Mouse (Mus musculus): Measurements from ENCODE around the gene Tmem116. TPM values are rescaled to one million over a fixed set of nuclear protein-coding genes. Genes with fewer than 3 reads are reported as not detected.
"Not testable (repeated sequence)": the region's sequence is repeated elsewhere in the genome, so short reads cannot be mapped to it uniquely, and the experiment has no call there.

The Tmem116 gene
- polyA plus RNA-seq, 1 experiment from 2014 or later = 2.0 TPM

DNA sequence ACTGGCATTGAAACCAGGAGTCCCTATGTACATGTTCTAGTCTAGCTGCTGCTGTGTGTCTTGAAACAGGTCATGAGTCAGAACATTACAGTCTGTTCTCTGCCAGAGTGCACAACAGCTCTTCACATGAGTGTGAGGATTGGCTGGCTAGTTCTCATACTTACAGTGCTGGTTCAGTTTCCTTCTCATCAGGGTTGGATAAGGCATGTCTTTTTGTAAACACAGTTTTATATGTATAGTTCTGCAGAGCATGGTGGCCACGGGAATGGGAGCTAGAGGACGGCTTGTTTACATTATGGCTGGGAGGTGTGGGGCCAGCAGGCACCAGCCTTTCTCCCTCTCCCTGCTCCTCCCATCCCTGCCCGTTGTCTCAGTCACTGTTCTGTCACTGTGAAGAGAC lies 17.9 kb downstream of the Tmem116 start:
- Histone ChIP-seq H3K9me3 (no peaks in the 10 kb centered on the region), H3K4me1 (replicated peaks) (no peaks in the 10 kb centered on the region), H3K9ac (no peak overlapping the region), H3K36me3 (no peaks in the 10 kb centered on the region), H3K27ac (replicated peaks) (no peak overlapping the region), H3K27me3 (no peaks in the 10 kb centered on the region), H3K4me3 (no peak overlapping the region), H3K4me2 (no peak overlapping the region)
- ATAC-seq (ENCODE audit: low FRiP score, low read depth) = no peak
- WGBS = 47% methylated on average over 3 of the region's 3 CpGs

DNA sequence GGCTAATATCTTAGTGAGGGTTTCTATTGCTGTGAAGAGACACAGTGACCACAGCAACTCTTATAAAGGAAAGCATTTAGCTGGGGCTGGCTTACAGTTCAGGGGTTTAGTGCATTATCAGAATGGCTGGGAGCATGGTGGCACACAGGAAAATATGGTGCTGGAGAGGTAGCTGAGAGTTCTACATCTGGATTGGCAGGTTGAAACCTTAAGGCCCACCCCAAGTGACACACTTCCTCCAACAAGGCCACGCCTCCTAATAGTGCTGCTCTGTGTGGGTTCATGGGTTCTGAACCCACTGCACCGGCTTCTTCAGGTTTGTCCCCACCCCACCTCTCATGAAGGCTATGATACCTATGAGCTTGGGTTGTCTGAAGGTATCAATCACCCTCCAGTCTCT lies 20.7 kb downstream of the Tmem116 start:
- Histone ChIP-seq H3K36me3 (no peaks in the 10 kb centered on the region), H3K27ac (replicated peaks) (no peak overlapping the region), H3K9ac (no peak overlapping the region), H3K9me3 (no peaks in the 10 kb centered on the region), H3K4me3 (no peak overlapping the region), H3K27me3 (no peaks in the 10 kb centered on the region), H3K4me1 (replicated peaks) (no peaks in the 10 kb centered on the region), H3K4me2 (no peak overlapping the region)
- WGBS = 94% methylated on average over 2 of the region's 2 CpGs
- no peak for ATAC-seq (ENCODE audit: low FRiP score, low read depth)

GRCm38 (mm10) chr5:121474610-121475009 lies 22.9 kb downstream of the Tmem116 start:
- no peak overlapping the region for H3K4me2 ChIP-seq
- no peaks in the 10 kb centered on the region for H3K36me3 ChIP-seq
- ATAC-seq (ENCODE audit: low FRiP score, low read depth) = no peak
- H3K27me3 ChIP-seq = no peaks in the 10 kb centered on the region
- H3K4me1 ChIP-seq (replicated peaks) = no peaks in the 10 kb centered on the region
- no peak overlapping the region for H3K27ac ChIP-seq (replicated peaks)
- 85% methylated on average over 7 of the region's 7 CpGs for WGBS
- H3K4me3 ChIP-seq = no peak overlapping the region
- H3K9me3 ChIP-seq = no peaks in the 10 kb centered on the region
- H3K9ac ChIP-seq = no peak overlapping the region

DNA sequence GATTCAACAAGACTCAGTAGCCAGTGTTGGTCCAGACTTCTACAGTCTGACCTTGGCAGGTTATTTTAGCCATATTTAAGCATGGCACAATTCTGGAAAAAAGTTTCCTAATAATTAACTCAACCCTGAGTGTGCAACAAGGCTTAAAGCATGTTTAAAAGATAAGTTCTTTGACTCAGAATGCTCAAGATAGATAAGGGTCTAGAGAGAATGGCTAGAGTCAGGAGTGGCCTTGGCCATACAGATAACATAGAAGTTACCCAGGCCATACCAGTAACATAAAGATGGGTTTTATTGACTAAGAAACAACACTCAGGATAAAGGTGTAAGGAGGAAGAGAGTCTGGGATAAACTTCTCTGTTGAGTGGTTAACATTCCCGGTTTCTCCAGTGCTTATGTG lies 24.3 kb downstream of the Tmem116 start:
- ATAC-seq (ENCODE audit: low FRiP score, low read depth) = no peak
- WGBS = 91% methylated on average over 1 of the region's 1 CpGs
- Histone ChIP-seq H3K27ac (replicated peaks) (no peak overlapping the region), H3K4me3 (no peak overlapping the region), H3K9ac (no peak overlapping the region), H3K36me3 (no peaks in the 10 kb centered on the region), H3K27me3 (no peaks in the 10 kb centered on the region), H3K4me1 (replicated peaks) (no peaks in the 10 kb centered on the region), H3K4me2 (no peak overlapping the region), H3K9me3 (no peaks in the 10 kb centered on the region)

- no peak overlapping the region for H3K4me3 ChIP-seq
- H3K9me3 ChIP-seq = no peaks in the 10 kb centered on the region
- H3K36me3 ChIP-seq = no peaks in the 10 kb centered on the region
- H3K27ac ChIP-seq (replicated peaks) = no peak overlapping the region
- no peak overlapping the region for H3K9ac ChIP-seq
- no peaks in the 10 kb centered on the region for H3K27me3 ChIP-seq
- no peak for ATAC-seq (ENCODE audit: low FRiP score, low read depth)
- H3K4me1 ChIP-seq (replicated peaks) = no peaks in the 10 kb centered on the region
- no peak overlapping the region for H3K4me2 ChIP-seq
- WGBS = 34% methylated on average over 3 of the region's 3 CpGs
Measured at GRCm38 (mm10) chr5:121477680-121478079, 26.0 kb downstream of the Tmem116 start.

DNA sequence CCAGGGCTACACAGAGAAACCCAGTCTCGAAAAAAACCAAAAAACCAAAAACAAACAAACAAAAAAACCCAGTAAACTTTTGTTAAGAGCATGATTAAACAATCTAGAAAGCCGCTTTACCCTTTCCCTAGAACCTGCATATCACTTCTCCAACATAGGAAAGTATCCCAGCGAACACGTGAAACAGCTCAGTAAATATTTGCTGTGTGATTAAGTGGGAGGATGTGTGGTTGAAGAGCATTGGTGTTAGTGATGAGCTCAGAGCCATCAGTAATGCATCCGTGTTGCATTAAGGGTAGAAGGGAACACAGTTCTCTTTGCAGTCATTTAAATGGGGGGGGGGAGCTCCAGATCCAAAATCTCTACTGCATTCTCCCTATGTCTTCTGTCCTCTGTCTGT lies 33.1 kb downstream of the Tmem116 start:
- Histone ChIP-seq H3K4me2 (no peak overlapping the region), H3K36me3 (no peaks in the 10 kb centered on the region), H3K9ac (no peak overlapping the region), H3K27ac (replicated peaks) (no peak overlapping the region), H3K27me3 (no peaks in the 10 kb centered on the region), H3K4me3 (no peak overlapping the region), H3K9me3 (no peaks in the 10 kb centered on the region), H3K4me1 (replicated peaks) (no peaks in the 10 kb centered on the region)
- ATAC-seq (ENCODE audit: low FRiP score, low read depth) = no peak
- WGBS = 81% methylated on average over 5 of the region's 5 CpGs

DNA sequence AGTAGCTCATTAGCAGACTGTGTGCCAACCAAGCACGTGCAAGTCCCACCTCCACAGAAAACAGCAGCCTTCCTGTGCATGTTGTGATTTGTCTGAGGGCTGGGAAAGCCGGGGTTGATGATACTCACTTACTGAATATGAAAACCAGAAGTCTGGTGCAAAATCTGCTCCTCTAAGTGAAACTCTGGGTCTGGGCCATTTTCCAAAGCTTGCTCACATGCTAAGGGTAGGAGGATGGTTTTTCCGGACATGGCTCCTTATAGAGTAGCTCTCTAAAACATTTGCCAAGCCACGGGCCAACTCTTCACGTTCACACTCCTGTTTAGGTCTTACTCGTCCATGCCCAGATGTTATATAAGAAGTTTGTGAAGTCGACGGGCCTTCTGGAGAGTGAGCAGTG lies 41.6 kb downstream of the Tmem116 start:
- no peaks in the 10 kb centered on the region for H3K36me3 ChIP-seq
- no peak overlapping the region for H3K9ac ChIP-seq
- no peaks in the 10 kb centered on the region for H3K4me1 ChIP-seq (replicated peaks)
- no peak overlapping the region for H3K4me3 ChIP-seq
- no peaks in the 10 kb centered on the region for H3K27me3 ChIP-seq
- H3K4me2 ChIP-seq = no peak overlapping the region
- H3K27ac ChIP-seq (replicated peaks) = no peak overlapping the region
- 81% methylated on average over 8 of the region's 8 CpGs for WGBS
- no peak for ATAC-seq (ENCODE audit: low FRiP score, low read depth)
- no peaks in the 10 kb centered on the region for H3K9me3 ChIP-seq

DNA sequence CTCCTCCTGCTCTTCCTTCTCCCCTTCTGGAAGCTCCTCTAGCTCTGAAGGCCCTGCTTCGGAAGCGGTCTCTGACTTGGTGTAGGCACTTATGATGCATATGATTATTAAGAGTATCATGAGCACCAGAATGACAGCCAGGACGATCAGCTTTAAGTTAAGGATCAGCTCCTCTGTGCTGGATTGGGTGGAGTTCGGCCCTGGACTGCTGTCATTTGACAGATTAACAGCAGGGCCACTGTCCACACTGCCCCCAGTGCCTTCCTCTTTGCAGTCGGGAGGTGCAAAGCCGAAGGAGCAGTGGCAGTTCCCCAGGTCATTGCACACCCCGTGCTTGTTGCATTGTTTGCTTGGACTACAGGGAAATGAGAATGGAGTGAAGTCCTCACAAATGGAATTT lies 49.0 kb downstream of the Tmem116 start:
- Histone ChIP-seq H3K27ac (replicated peaks) (no peak overlapping the region), H3K4me2 (no peak overlapping the region), H3K9me3 (no peaks in the 10 kb centered on the region), H3K4me1 (replicated peaks) (no peaks in the 10 kb centered on the region), H3K4me3 (no peak overlapping the region), H3K36me3 (no peaks in the 10 kb centered on the region), H3K9ac (no peak overlapping the region), H3K27me3 (no peaks in the 10 kb centered on the region)
- WGBS = 73% methylated on average over 7 of the region's 7 CpGs
- ATAC-seq (ENCODE audit: low FRiP score, low read depth) = no peak

DNA sequence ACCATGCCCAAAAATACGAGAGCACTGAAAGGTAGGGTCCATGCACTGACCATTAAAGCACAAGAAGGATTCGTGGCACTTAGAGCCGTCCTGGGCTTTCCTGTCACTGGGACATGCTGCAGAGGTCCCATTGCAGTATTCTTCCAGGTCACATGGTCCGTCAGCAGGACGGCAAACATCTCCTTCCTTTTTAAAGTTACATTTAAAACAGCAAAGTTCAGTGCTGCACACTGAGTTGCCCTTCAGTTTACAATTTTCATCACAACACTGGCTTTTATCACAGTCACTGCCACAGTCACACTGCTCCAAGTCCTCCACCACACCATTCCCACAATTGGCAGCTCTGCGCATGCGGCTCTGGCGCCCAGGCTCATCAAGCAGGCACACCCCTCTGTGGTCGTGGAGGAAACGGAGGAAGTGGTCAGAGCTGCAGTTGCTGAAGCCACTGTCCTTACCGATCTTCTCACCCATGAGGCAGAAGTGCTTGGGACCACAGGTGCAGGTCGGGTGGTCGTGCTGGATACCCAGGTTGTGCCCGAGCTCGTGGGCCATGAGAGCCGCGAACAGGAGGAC lies 49.8 kb downstream of the Tmem116 start:
- H3K4me1 ChIP-seq (replicated peaks); H3K4me3 ChIP-seq; H3K9me3 ChIP-seq; H3K4me2 ChIP-seq; ATAC-seq (ENCODE audit: low FRiP score, low read depth); H3K36me3 ChIP-seq; H3K9ac ChIP-seq; H3K27ac ChIP-seq (replicated peaks); H3K27me3 ChIP-seq: not testable (repeated sequence)
- 81% methylated on average over 10 of the region's 17 CpGs for WGBS

GRCm38 (mm10) chr5:121503231-121503630 lies 51.5 kb downstream of the Tmem116 start, which contains the start of gene Adam1b:
TSS of gene Adam1b (minus strand) at chr5:121503435.
- Histone ChIP-seq H3K4me1 (replicated peaks) (no peaks in the 10 kb centered on the region), H3K4me3 (no peak within 1 kb of the TSS), H3K9me3 (no peaks in the 10 kb centered on the region), H3K27me3 (no peaks in the 10 kb centered on the region), H3K36me3 (no peaks in the 10 kb centered on the region), H3K4me2 (no peak within 1 kb of the TSS), H3K27ac (replicated peaks) (no peak within 1 kb of the TSS), H3K9ac (no peak within 1 kb of the TSS)
- WGBS = 96% methylated on average over 3 of the region's 3 CpGs
- no peak for ATAC-seq (ENCODE audit: low FRiP score, low read depth)

- Histone ChIP-seq H3K36me3 (no peaks in the 10 kb centered on the region), H3K9ac (no peak overlapping the region), H3K9me3 (no peaks in the 10 kb centered on the region), H3K4me1 (replicated peaks) (no peaks in the 10 kb centered on the region), H3K4me3 (no peak overlapping the region), H3K4me2 (no peak overlapping the region), H3K27me3 (no peaks in the 10 kb centered on the region), H3K27ac (replicated peaks) (no peak overlapping the region)
- ATAC-seq (ENCODE audit: low FRiP score, low read depth) = no peak
- WGBS = 94% methylated on average over 1 of the region's 1 CpGs
Measured at GRCm38 (mm10) chr5:121506846-121507245, 55.2 kb downstream of the Tmem116 start.

- 87% methylated on average over 7 of the region's 7 CpGs for WGBS
Measured at GRCm38 (mm10) chr5:121510009-121510408, 58.3 kb downstream of the Tmem116 start.

DNA sequence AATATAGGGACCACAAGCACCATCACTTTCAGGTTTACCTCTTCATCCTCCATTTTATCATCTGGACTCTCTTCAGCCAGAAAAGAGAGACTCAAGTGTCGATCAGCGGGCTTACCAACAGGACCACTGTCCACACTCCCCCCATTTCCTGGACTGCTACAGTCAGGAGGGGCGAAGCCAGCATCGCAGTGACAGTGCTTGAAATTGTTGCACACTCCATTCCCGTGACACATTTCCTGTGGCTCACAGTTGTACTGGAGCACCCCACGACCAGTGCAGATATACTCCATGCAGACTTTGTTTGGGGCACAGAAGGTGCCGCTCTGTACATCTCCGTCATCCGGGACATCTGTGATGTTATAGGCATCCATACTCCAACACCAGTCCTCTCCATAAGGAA lies 67.3 kb downstream of the Tmem116 start:
- Histone ChIP-seq H3K36me3 (peaks cover 30% of the 10 kb centered on the region), H3K27ac (replicated peaks) (no peak overlapping the region), H3K4me1 (replicated peaks) (no peaks in the 10 kb centered on the region), H3K9ac (no peak overlapping the region), H3K4me2 (no peak overlapping the region), H3K4me3 (no peak overlapping the region), H3K9me3 (no peaks in the 10 kb centered on the region), H3K27me3 (no peaks in the 10 kb centered on the region)
- 94% methylated on average over 9 of the region's 9 CpGs for WGBS
- no peak for ATAC-seq (ENCODE audit: low FRiP score, low read depth)

More at GRCm38 (mm10) chr5:121510009-121510408, 58.3 kb downstream of the Tmem116 start:
- H3K27ac ChIP-seq (replicated peaks) = no peak overlapping the region
- H3K4me2 ChIP-seq = no peak overlapping the region
- no peaks in the 10 kb centered on the region for H3K36me3 ChIP-seq
- no peaks in the 10 kb centered on the region for H3K9me3 ChIP-seq
- no peak overlapping the region for H3K4me3 ChIP-seq
- H3K9ac ChIP-seq = no peak overlapping the region
- H3K4me1 ChIP-seq (replicated peaks) = no peaks in the 10 kb centered on the region
- ATAC-seq (ENCODE audit: low FRiP score, low read depth) = no peak
- H3K27me3 ChIP-seq = no peaks in the 10 kb centered on the region

All from hindbrain, embryonic 15.5 days (tissue).